Mouse (Mus musculus) cortical plate, adult 2 months (tissue): ENCODE measurements at regions not wholly inside any gene's neighbourhood (a gene's known extent, or its start where the extent isn't known, plus 50 kb on each side); places are given as distances from the start of the nearest gene placed in this dataset.

ENCODE experiments used
- CTCF ChIP-seq: fragments of 200-500 bp; IDR thresholded peaks from 2 replicates; pipeline ENCODE4 v1.5.1; 2011; ENCODE audit warnings: mild to moderate bottlenecking, control low read depth, low read length; ENCODE audit not compliant: insufficient read depth; ENCODE audit errors: extremely low read depth
- POLR2A ChIP-seq: fragments of 200-500 bp; IDR thresholded peaks from 2 replicates; pipeline ENCODE4 v1.6.1; 2011; ENCODE audit warnings: mild to moderate bottlenecking, low read length, control low read depth; ENCODE audit not compliant: insufficient read depth; ENCODE audit errors: extremely low read depth

- no peak for TF ChIP-seq POLR2A
- TF ChIP-seq CTCF: no peak
These were observed 225.7 kb upstream of the Slc24a2 start for GRCm38 (mm10) chr4:87455863-87456578.
